Mouse (Mus musculus): ENCODE data around the gene Dbp. TPM values are rescaled to one million over a fixed set of nuclear protein-coding genes. Genes with fewer than 3 reads are reported as not detected.
A peak's percentile ranks its signal among the peaks of the same experiment; 100 is the strongest.

Dbp gene
- polyA plus RNA-seq, 1 experiment from 2014 or later = 2.1 TPM

- H3K9me3 ChIP-seq (replicated peaks) = no peaks in the 10 kb centered on the region
- WGBS = 1% methylated on average over 20 of the region's 20 CpGs
- no peaks in the 10 kb centered on the region for H3K36me3 ChIP-seq
- H3K27me3 ChIP-seq (ENCODE audit: low read depth, poor library complexity, severe bottlenecking) = peaks cover 34% of the 10 kb centered on the region
- H3K4me1 ChIP-seq = peaks cover 51% of the 10 kb centered on the region
- DNase-seq (ENCODE audit: low spot score) = peak; percentile 69
- peak overlapping the region; percentile 57 for H3K4me3 ChIP-seq
- H3K27ac ChIP-seq (replicated peaks) = peak overlapping the region; percentile 77
Measured at GRCm38 (mm10) chr7:45700301-45701015, 4.4 kb upstream of the Dbp start.

- WGBS = 32% methylated on average over 11 of the region's 11 CpGs
- no peaks in the 10 kb centered on the region for H3K9me3 ChIP-seq (replicated peaks)
- peak overlapping the region; percentile 77 for H3K27ac ChIP-seq (replicated peaks)
- H3K4me3 ChIP-seq = peak overlapping the region; percentile 57
- no peak for DNase-seq (ENCODE audit: low spot score)
- no peaks in the 10 kb centered on the region for H3K36me3 ChIP-seq
- peaks cover 34% of the 10 kb centered on the region for H3K27me3 ChIP-seq (ENCODE audit: low read depth, poor library complexity, severe bottlenecking)
- H3K4me1 ChIP-seq = peaks cover 56% of the 10 kb centered on the region
Measured at GRCm38 (mm10) chr7:45701072-45701471, 3.8 kb upstream of the Dbp start.

GRCm38 (mm10) chr7:45701607-45702006, 3.3 kb upstream of the Dbp start:
- peaks cover 61% of the 10 kb centered on the region for H3K4me1 ChIP-seq
- WGBS = 91% methylated on average over 11 of the region's 11 CpGs
- H3K27me3 ChIP-seq (ENCODE audit: low read depth, poor library complexity, severe bottlenecking) = peaks cover 34% of the 10 kb centered on the region
- H3K9me3 ChIP-seq (replicated peaks) = no peaks in the 10 kb centered on the region
- H3K27ac ChIP-seq (replicated peaks) = no peak overlapping the region
- H3K4me3 ChIP-seq = peak overlapping the region; percentile 57; the same call in 1 of the 2 replicates
- no peaks in the 10 kb centered on the region for H3K36me3 ChIP-seq
- DNase-seq (ENCODE audit: low spot score) = no peak

GRCm38 (mm10) chr7:45702316-45702715, 2.6 kb upstream of the Dbp start:
- no peak overlapping the region for H3K4me3 ChIP-seq
- no peak overlapping the region for H3K27ac ChIP-seq (replicated peaks)
- DNase-seq (ENCODE audit: low spot score) = no peak
- 91% methylated on average over 11 of the region's 11 CpGs for WGBS
- peaks cover 34% of the 10 kb centered on the region for H3K27me3 ChIP-seq (ENCODE audit: low read depth, poor library complexity, severe bottlenecking)
- no peaks in the 10 kb centered on the region for H3K9me3 ChIP-seq (replicated peaks)
- peaks cover 68% of the 10 kb centered on the region for H3K4me1 ChIP-seq
- H3K36me3 ChIP-seq = no peaks in the 10 kb centered on the region

- Histone ChIP-seq H3K27me3 (ENCODE audit: low read depth, poor library complexity, severe bottlenecking) (peaks cover 31% of the 10 kb centered on the region), H3K4me1 (peaks cover 75% of the 10 kb centered on the region), H3K9me3 (replicated peaks) (no peaks in the 10 kb centered on the region), H3K4me3 (peak overlapping the region; percentile 73), H3K27ac (replicated peaks) (peak overlapping the region; percentile 87; the same call in 1 of the 2 replicates), H3K36me3 (no peaks in the 10 kb centered on the region)
- WGBS = 90% methylated on average over 17 of the region's 17 CpGs
- no peak for DNase-seq (ENCODE audit: low spot score)
Measured at GRCm38 (mm10) chr7:45702809-45703520, 1.9 kb upstream of the Dbp start.

- Histone ChIP-seq H3K4me3 (peak overlapping the region; percentile 73), H3K27ac (replicated peaks) (peak overlapping the region; percentile 87), H3K27me3 (ENCODE audit: low read depth, poor library complexity, severe bottlenecking) (peaks cover 25% of the 10 kb centered on the region), H3K36me3 (no peaks in the 10 kb centered on the region), H3K4me1 (peaks cover 81% of the 10 kb centered on the region), H3K9me3 (replicated peaks) (no peaks in the 10 kb centered on the region)
- 50% methylated on average over 12 of the region's 12 CpGs for WGBS
- DNase-seq (ENCODE audit: low spot score) = no peak
Measured at GRCm38 (mm10) chr7:45703521-45704033, 1.3 kb upstream of the Dbp start.

- Histone ChIP-seq H3K27ac (replicated peaks) (peak overlapping the region; percentile 87), H3K36me3 (no peaks in the 10 kb centered on the region), H3K4me3 (peak overlapping the region; percentile 73), H3K4me1 (peaks cover 86% of the 10 kb centered on the region), H3K27me3 (ENCODE audit: low read depth, poor library complexity, severe bottlenecking) (peaks cover 20% of the 10 kb centered on the region), H3K9me3 (replicated peaks) (no peaks in the 10 kb centered on the region)
- 1% methylated on average over 13 of the region's 13 CpGs for WGBS
- DNase-seq (ENCODE audit: low spot score) = peak; percentile 74
Measured at GRCm38 (mm10) chr7:45704046-45704559, 785 bp upstream of the Dbp start.

GRCm38 (mm10) chr7:45705443-45705864, 566 bp downstream of the Dbp start:
- under 1% methylated on average over 21 of the region's 21 CpGs for WGBS
- peaks cover 10% of the 10 kb centered on the region for H3K36me3 ChIP-seq
- no peak for DNase-seq (ENCODE audit: low spot score)
- peaks cover 6% of the 10 kb centered on the region for H3K27me3 ChIP-seq (ENCODE audit: low read depth, poor library complexity, severe bottlenecking)
- H3K4me1 ChIP-seq = peaks cover 86% of the 10 kb centered on the region
- peak overlapping the region; percentile 87 for H3K27ac ChIP-seq (replicated peaks)
- H3K4me3 ChIP-seq = peak overlapping the region; percentile 73
- H3K9me3 ChIP-seq (replicated peaks) = no peaks in the 10 kb centered on the region

GRCm38 (mm10) chr7:45705873-45706281, 989 bp downstream of the Dbp start:
- peak; percentile 63 for DNase-seq (ENCODE audit: low spot score)
- H3K4me1 ChIP-seq = peaks cover 86% of the 10 kb centered on the region
- H3K27ac ChIP-seq (replicated peaks) = peak overlapping the region; percentile 87

GRCm38 (mm10) chr7:45706721-45707241, 1.9 kb downstream of the Dbp start:
- WGBS = under 1% methylated on average over 45 of the region's 45 CpGs
- no peaks in the 10 kb centered on the region for H3K9me3 ChIP-seq (replicated peaks)
- H3K27ac ChIP-seq (replicated peaks) = peak overlapping the region; percentile 87
- DNase-seq (ENCODE audit: low spot score) = peak; percentile 87
- H3K4me3 ChIP-seq = peak overlapping the region; percentile 73
- peaks cover 79% of the 10 kb centered on the region for H3K4me1 ChIP-seq
- H3K27me3 ChIP-seq (ENCODE audit: low read depth, poor library complexity, severe bottlenecking) = no peaks in the 10 kb centered on the region
- H3K36me3 ChIP-seq = peaks cover 23% of the 10 kb centered on the region

More at GRCm38 (mm10) chr7:45705873-45706281, 989 bp downstream of the Dbp start:
- Histone ChIP-seq H3K9me3 (replicated peaks) (no peaks in the 10 kb centered on the region), H3K36me3 (peaks cover 14% of the 10 kb centered on the region), H3K27me3 (ENCODE audit: low read depth, poor library complexity, severe bottlenecking) (peaks cover 3% of the 10 kb centered on the region; the same call in 1 of the 2 replicates), H3K4me3 (peak overlapping the region; percentile 73)
- whole genome bisulfite sequencing = under 1% methylated on average over 7 of the region's 7 CpGs

GRCm38 (mm10) chr7:45707375-45707967, 2.6 kb downstream of the Dbp start:
- Histone ChIP-seq H3K36me3 (peaks cover 30% of the 10 kb centered on the region), H3K27ac (replicated peaks) (peak overlapping the region; percentile 87), H3K27me3 (ENCODE audit: low read depth, poor library complexity, severe bottlenecking) (no peaks in the 10 kb centered on the region), H3K4me1 (peaks cover 79% of the 10 kb centered on the region), H3K9me3 (replicated peaks) (no peaks in the 10 kb centered on the region), H3K4me3 (peak overlapping the region; percentile 73)
- DNase-seq (ENCODE audit: low spot score) = peak; percentile 89
- WGBS = 1% methylated on average over 27 of the region's 27 CpGs

GRCm38 (mm10) chr7:45708221-45708761, 3.4 kb downstream of the Dbp start:
- DNase-seq (ENCODE audit: low spot score) = no peak
- no peaks in the 10 kb centered on the region for H3K9me3 ChIP-seq (replicated peaks)
- 49% methylated on average over 13 of the region's 13 CpGs for WGBS
- H3K36me3 ChIP-seq = peaks cover 38% of the 10 kb centered on the region
- peaks cover 72% of the 10 kb centered on the region for H3K4me1 ChIP-seq
- H3K27me3 ChIP-seq (ENCODE audit: low read depth, poor library complexity, severe bottlenecking) = no peaks in the 10 kb centered on the region
- peak overlapping the region; percentile 73; the same call in 1 of the 2 replicates for H3K4me3 ChIP-seq
- no peak overlapping the region for H3K27ac ChIP-seq (replicated peaks)

All from midbrain, embryonic 10.5 days (tissue).